Mouse (Mus musculus) retina, postnatal 7 days (tissue): Measurements from ENCODE around the gene Med29.

ENCODE experiments used
- DNase-seq: peaks from one replicate; pipeline ENCODE4 v3.0.0-alpha.2; 2012; ENCODE audit warnings: low read depth, low spot score

The Med29 gene

GRCm38 (mm10) chr7:28354596-28354995 is 37.9 kb downstream of the Med29 start:
- DNase-seq: no peak

GRCm38 (mm10) chr7:28354113-28354581 is 38.4 kb downstream of the Med29 start:
- DNase-seq: no peak

GRCm38 (mm10) chr7:28353267-28353666 is 39.2 kb downstream of the Med29 start:
- no peak for DNase-seq

GRCm38 (mm10) chr7:28351676-28352191 is 40.8 kb downstream of the Med29 start:
- DNase-seq: no peak

- peak; percentile 97 for DNase-seq
These were observed 42.2 kb downstream of the Med29 start, which contains the start of gene Rps16 for GRCm38 (mm10) chr7:28350155-28350883. Gene Rps16, plus strand, starts transcription at chr7:28350652.

GRCm38 (mm10) chr7:28348601-28349000 is 43.9 kb downstream of the Med29 start:
- DNase-seq: no peak

- DNase-seq: no peak
These were observed 44.8 kb downstream of the Med29 start for GRCm38 (mm10) chr7:28347746-28348145.

GRCm38 (mm10) chr7:28344637-28345036 is 47.9 kb downstream of the Med29 start:
- peak; percentile 65 for DNase-seq

GRCm38 (mm10) chr7:28341381-28341780 is 51.1 kb downstream of the Med29 start:
- DNase-seq: no peak

- DNase-seq: no peak
These were observed 53.1 kb downstream of the Med29 start for GRCm38 (mm10) chr7:28339213-28339917.

- peak; percentile 97 for DNase-seq
These were observed 54.2 kb downstream of the Med29 start, which contains the start of gene Supt5 for GRCm38 (mm10) chr7:28338108-28338998. Gene Supt5, minus strand, starts transcription at chr7:28338746.
